Mouse (Mus musculus) neural tube, embryonic 14.5 days (tissue): ENCODE measurements around the gene Arsk. TPM values are rescaled to one million over a fixed set of nuclear protein-coding genes. Genes with fewer than 3 reads are reported as not detected.

Experiments used
- ATAC-seq: fragments of 200-750 bp; cut with Nextera tagmentation; 2 replicates; pipeline ENCODE4 v1.8.0; 2017; ENCODE audit warnings: low read depth, mild to moderate bottlenecking, moderate TSS enrichment, moderate library complexity
- H3K27ac ChIP-seq: fragments of 300-500 bp; sonication (generic); 2 replicates; pipeline ENCODE4 v1.5.1; 2014; ENCODE audit warnings: low read depth, mild to moderate bottlenecking, control low read depth, low read length, moderate library complexity, mixed read lengths
- H3K27me3 ChIP-seq: fragments of 300-500 bp; sonication (generic); 2 replicates; pipeline ENCODE4 v1.6.1; 2014; ENCODE audit warnings: low read length; ENCODE audit not compliant: control insufficient read depth, insufficient read depth
- H3K36me3 ChIP-seq: fragments of 300-500 bp; sonication (generic); 2 replicates; pipeline ENCODE4 v1.6.1; 2014; ENCODE audit warnings: low read length, mixed read lengths; ENCODE audit not compliant: control insufficient read depth, insufficient read depth
- H3K4me1 ChIP-seq: fragments of 300-500 bp; sonication (generic); 2 replicates; pipeline ENCODE4 v1.6.1; 2014; ENCODE audit warnings: low read length; ENCODE audit not compliant: control insufficient read depth, insufficient read depth
- H3K4me2 ChIP-seq: fragments of 300-500 bp; sonication (generic); 2 replicates; pipeline ENCODE4 v1.6.1; 2014; ENCODE audit warnings: mild to moderate bottlenecking, low read depth, low read length, control low read depth
- H3K4me3 ChIP-seq: fragments of 300-500 bp; sonication (generic); 2 replicates; pipeline ENCODE4 v1.5.1; 2014; ENCODE audit warnings: low read depth, low read length, control low read depth, mixed read lengths
- H3K9ac ChIP-seq: fragments of 300-500 bp; sonication (generic); replicated peaks from 2 replicates; pipeline ENCODE4 v1.6.1; 2014; ENCODE audit warnings: low read depth, mild to moderate bottlenecking, control low read depth, low read length, mixed read lengths
- H3K9me3 ChIP-seq: fragments of 300-500 bp; sonication (generic); 2 replicates; pipeline ENCODE4 v1.6.1; 2016; ENCODE audit warnings: low read length; ENCODE audit not compliant: control insufficient read depth
- WGBS: fragments of 180-500 bp; shearing (Covaris S2); extraction: QIAGEN DNeasy Blood & Tissue Kit; methylation state at CpG from one replicate; pipeline ENCODE4 v1.1.7; 2014; 5-methylcytosine and 5-hydroxymethylcytosine counted together
- polyA plus RNA-seq: library from polyadenylated mRNA; unstranded; fragments of >200 nt; fragmentation: Nextera tagmentation; extraction: Ambion mirVana; gene quantifications from 2 replicates; pipeline ENCODE4 v1.2.1, GENCODE M21; 2014

Arsk gene
- polyA plus RNA-seq, 1 experiment from 2014 or later, result 6.9 TPM

GRCm38 (mm10) chr13:76055391-76056232 is 42.8 kb downstream of the Arsk start:
- peak overlapping the region; percentile 99 for H3K4me2 ChIP-seq
- H3K9ac ChIP-seq, result peak overlapping the region; percentile 58
- H3K27ac ChIP-seq, result no peak overlapping the region; the same call in 1 of the 2 replicates
- H3K4me3 ChIP-seq, result peak overlapping the region; percentile 64
- WGBS, result under 1% methylated on average over 58 of the region's 59 CpGs
- no peaks in the 10 kb centered on the region; the same call in 1 of the 2 replicates for H3K4me1 ChIP-seq
- H3K36me3 ChIP-seq, result no peaks in the 10 kb centered on the region
- peak; percentile 72 for ATAC-seq
- H3K27me3 ChIP-seq, result peaks cover 12% of the 10 kb centered on the region
- H3K9me3 ChIP-seq, result no peaks in the 10 kb centered on the region

DNA sequence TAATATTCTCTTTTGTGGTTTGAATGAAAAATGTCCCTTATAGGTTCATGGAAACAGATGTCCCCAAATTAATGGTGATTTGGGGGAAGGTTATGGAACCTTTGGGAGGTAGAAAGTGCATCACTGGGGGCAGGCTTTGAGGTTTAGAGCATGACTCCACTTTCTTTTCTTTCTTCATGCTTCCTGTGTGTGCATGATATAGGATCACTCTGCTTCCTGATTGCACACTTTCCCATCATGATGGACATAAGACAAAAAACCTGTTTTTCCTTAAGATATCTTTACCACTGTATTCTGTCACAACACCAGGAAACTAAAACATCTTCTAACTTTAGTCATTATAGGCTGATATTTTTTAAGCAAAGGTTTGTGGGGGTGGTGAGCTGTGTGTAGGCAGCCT is 53.5 kb downstream of the Arsk start:
- Histone ChIP-seq H3K27me3 (no peaks in the 10 kb centered on the region), H3K36me3 (no peaks in the 10 kb centered on the region), H3K4me3 (no peak overlapping the region), H3K4me2 (no peak overlapping the region), H3K4me1 (no peaks in the 10 kb centered on the region), H3K9ac (no peak overlapping the region), H3K27ac (no peak overlapping the region), H3K9me3 (no peaks in the 10 kb centered on the region)
- ATAC-seq, result no peak

GRCm38 (mm10) chr13:76042455-76042854 is 56.0 kb downstream of the Arsk start:
- no peak overlapping the region for H3K4me2 ChIP-seq
- no peak overlapping the region for H3K27ac ChIP-seq
- H3K9me3 ChIP-seq, result no peaks in the 10 kb centered on the region
- H3K27me3 ChIP-seq, result no peaks in the 10 kb centered on the region
- 76% methylated on average over 1 of the region's 1 CpGs for WGBS
- H3K4me1 ChIP-seq, result no peaks in the 10 kb centered on the region
- no peak for ATAC-seq
- no peaks in the 10 kb centered on the region for H3K36me3 ChIP-seq
- no peak overlapping the region for H3K9ac ChIP-seq
- H3K4me3 ChIP-seq, result no peak overlapping the region

- no peak for ATAC-seq
- H3K27me3 ChIP-seq, result no peaks in the 10 kb centered on the region
- 87% methylated on average over 3 of the region's 3 CpGs for WGBS
Observed at GRCm38 (mm10) chr13:76024588-76024987, 73.9 kb downstream of the Arsk start.

DNA sequence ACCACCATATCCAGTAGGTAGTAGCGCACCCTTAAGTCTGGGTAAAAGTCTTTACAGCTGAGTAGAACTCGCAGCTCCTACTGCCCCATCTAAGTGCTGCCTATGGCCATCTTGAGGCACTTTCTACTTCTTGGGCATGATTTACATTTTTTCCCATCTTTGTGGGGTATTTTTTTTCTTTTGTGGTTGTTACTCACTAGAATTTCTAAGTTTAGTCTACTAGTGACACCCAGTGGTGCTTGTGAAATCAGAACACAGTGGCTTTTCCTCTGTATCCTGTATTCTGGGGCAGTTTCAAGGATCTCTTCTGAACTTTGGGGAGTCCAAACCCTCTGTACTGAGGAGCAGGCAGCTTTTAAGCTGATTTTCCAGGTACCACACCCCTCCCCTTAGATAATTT is 76.7 kb downstream of the Arsk start:
- H3K4me2 ChIP-seq, result no peak overlapping the region
- WGBS, result 98% methylated on average over 2 of the region's 2 CpGs
- H3K9me3 ChIP-seq, result no peaks in the 10 kb centered on the region

More at GRCm38 (mm10) chr13:76024588-76024987, 73.9 kb downstream of the Arsk start:
- Histone ChIP-seq H3K36me3 (no peaks in the 10 kb centered on the region), H3K27ac (no peak overlapping the region), H3K4me2 (no peak overlapping the region), H3K9me3 (no peaks in the 10 kb centered on the region), H3K4me3 (no peak overlapping the region), H3K4me1 (no peaks in the 10 kb centered on the region), H3K9ac (no peak overlapping the region)

GRCm38 (mm10) chr13:76018844-76019400 is 79.5 kb downstream of the Arsk start:
- Histone ChIP-seq H3K9ac (peak overlapping the region; percentile 17; the same call in 1 of the 2 replicates), H3K4me2 (peak overlapping the region; percentile 61), H3K9me3 (no peaks in the 10 kb centered on the region), H3K4me3 (peak overlapping the region; percentile 74), H3K27me3 (no peaks in the 10 kb centered on the region), H3K4me1 (peaks cover 3% of the 10 kb centered on the region; the same call in 1 of the 2 replicates), H3K27ac (no peak overlapping the region; the same call in 1 of the 2 replicates), H3K36me3 (no peaks in the 10 kb centered on the region)
- ATAC-seq, result peak; percentile 65
- WGBS, result 46% methylated on average over 5 of the region's 5 CpGs

More for the DNA sequence above, 76.7 kb downstream of the Arsk start:
- Histone ChIP-seq H3K4me3 (no peak overlapping the region), H3K27me3 (no peaks in the 10 kb centered on the region), H3K27ac (no peak overlapping the region), H3K36me3 (no peaks in the 10 kb centered on the region), H3K4me1 (peaks cover 3% of the 10 kb centered on the region; the same call in 1 of the 2 replicates), H3K9ac (no peak overlapping the region)
- no peak for ATAC-seq

DNA sequence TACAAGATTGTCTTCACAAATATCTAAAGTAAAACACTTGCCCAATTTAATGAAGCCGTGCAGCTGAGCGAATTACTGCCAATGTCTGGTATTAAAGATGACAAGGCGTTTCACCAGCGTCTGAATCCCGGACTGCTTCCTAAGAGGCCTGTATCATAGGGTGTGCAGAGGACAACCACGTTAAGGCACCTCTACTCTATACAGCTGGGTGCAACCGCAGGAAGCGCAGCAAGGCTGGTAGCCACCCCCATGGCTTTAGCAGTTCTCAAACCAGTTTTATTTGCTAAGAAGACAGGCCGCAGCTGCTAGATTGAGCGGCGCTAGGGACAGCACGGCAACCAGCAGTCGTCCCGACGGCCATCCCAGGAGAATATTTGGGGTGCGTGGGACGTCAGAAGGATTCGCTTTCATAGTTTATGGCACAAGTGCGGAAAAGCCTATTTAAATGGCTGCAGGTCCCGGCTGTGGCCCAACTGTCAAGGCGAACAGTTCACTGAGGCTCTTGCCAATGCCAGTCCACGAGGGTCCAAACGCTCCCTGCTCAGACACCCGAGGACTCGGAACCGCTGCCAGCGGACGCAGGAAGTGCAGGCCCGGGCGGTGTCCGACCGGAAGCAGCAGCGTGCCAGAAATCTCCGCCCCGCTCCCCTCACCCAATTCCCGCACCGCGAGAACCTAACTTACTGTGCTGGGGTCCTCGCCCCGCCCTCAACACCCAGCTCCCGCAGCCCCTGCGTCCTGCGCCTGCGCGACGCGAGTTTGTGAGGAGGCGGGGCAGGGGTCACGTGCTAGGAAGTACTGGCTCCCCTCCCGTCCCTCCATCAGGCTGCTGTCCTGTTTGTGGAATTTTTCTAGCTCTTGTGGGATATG is 80.3 kb downstream of the Arsk start, which contains the start of gene Rfesd:
Rfesd (minus strand) TSS at position 746 of the 870 bp plus-strand sequence.
- H3K27me3 ChIP-seq, result no peaks in the 10 kb centered on the region
- 1% methylated on average over 50 of the region's 50 CpGs for WGBS
- no peaks in the 10 kb centered on the region for H3K9me3 ChIP-seq
- peak within 1 kb of the TSS; percentile 74 for H3K4me3 ChIP-seq
- ATAC-seq, result peak; percentile 100
- H3K9ac ChIP-seq, result peak within 1 kb of the TSS; percentile 90
- peak within 1 kb of the TSS; percentile 96 for H3K27ac ChIP-seq
- H3K36me3 ChIP-seq, result no peaks in the 10 kb centered on the region
- peaks cover 3% of the 10 kb centered on the region; the same call in 1 of the 2 replicates for H3K4me1 ChIP-seq
- peak within 1 kb of the TSS; percentile 61 for H3K4me2 ChIP-seq

DNA sequence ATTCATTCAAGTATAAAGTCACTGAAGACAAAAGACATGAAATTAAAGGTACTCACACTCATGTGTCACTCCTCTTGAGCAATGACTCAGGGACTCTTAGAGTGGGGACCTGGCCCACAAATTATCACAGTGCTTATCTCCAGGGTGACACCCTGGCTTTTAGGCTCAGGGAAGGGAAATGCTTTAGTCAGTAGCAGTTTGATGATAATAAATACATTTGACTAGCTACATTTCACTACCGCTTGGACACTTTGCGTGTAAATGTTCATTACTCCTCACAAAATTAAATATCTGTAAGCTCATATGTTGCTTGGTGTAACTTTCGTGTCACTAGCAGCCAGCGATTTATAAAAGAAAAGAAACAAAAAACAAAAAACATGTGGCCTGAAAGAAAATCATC is 81.0 kb downstream of the Arsk start:
- Histone ChIP-seq H3K9ac (peak overlapping the region; percentile 90), H3K4me2 (peak overlapping the region; percentile 61), H3K27ac (peak overlapping the region; percentile 96), H3K9me3 (no peaks in the 10 kb centered on the region), H3K27me3 (no peaks in the 10 kb centered on the region), H3K4me3 (peak overlapping the region; percentile 74), H3K36me3 (no peaks in the 10 kb centered on the region), H3K4me1 (peaks cover 3% of the 10 kb centered on the region; the same call in 1 of the 2 replicates)
- no peak for ATAC-seq
- WGBS, result 77% methylated on average over 4 of the region's 4 CpGs
